Mouse (Mus musculus): ENCODE data around the gene Hist1h4a.

- TF ChIP-seq CTCF (IDR thresholded peaks at IDR 0.05; ENCODE audit: low read depth) (no peak), EP300 (IDR thresholded peaks at IDR 0.05; ENCODE audit: low read depth) (no peak)
Measured at GRCm38 (mm10) chr13:23747892-23748288, 13.1 kb downstream of the Hist1h4a start.
